Mouse (Mus musculus) stomach, embryonic 14.5 days (tissue): Measurements from ENCODE around the gene Pdzk1ip1. TPM values are rescaled to one million over a fixed set of nuclear protein-coding genes. Genes with fewer than 3 reads are reported as not detected.
A peak's percentile ranks its signal among the peaks of the same experiment; 100 is the strongest.

Experiments
- ATAC-seq: fragments of 200-750 bp; cut with Nextera tagmentation; 2 replicates; pipeline ENCODE4 v1.8.0; 2017; ENCODE audit warnings: low read depth, moderate TSS enrichment; ENCODE audit not compliant: insufficient number of reproducible peaks, insufficient read depth, low FRiP score
- H3K27ac ChIP-seq: fragments of 300-500 bp; sonication (generic); 2 replicates; pipeline ENCODE4 v1.5.1; 2014; ENCODE audit warnings: mild to moderate bottlenecking, low read length, moderate library complexity, mixed read lengths
- H3K27me3 ChIP-seq: fragments of 300-500 bp; sonication (generic); 2 replicates; pipeline ENCODE4 v1.6.1; 2014; ENCODE audit warnings: low read length, control low read depth, mixed read lengths; ENCODE audit not compliant: control insufficient read depth, insufficient read depth
- H3K36me3 ChIP-seq: fragments of 300-500 bp; sonication (generic); 2 replicates; pipeline ENCODE4 v1.6.1; 2014; ENCODE audit warnings: mild to moderate bottlenecking, control low read depth, low read length, moderate library complexity, mixed read lengths; ENCODE audit not compliant: control insufficient read depth, insufficient read depth
- H3K4me1 ChIP-seq: fragments of 300-500 bp; sonication (generic); 2 replicates; pipeline ENCODE4 v1.6.1; 2014; ENCODE audit warnings: low read length, control low read depth, mixed read lengths; ENCODE audit not compliant: control insufficient read depth, insufficient read depth
- H3K4me2 ChIP-seq: fragments of 300-500 bp; sonication (generic); replicated peaks from 2 replicates; pipeline ENCODE4 v1.6.1; 2014; ENCODE audit warnings: low read depth, low read length, control low read depth
- H3K4me3 ChIP-seq: fragments of 300-500 bp; sonication (generic); 2 replicates; pipeline ENCODE4 v1.5.1; 2014; ENCODE audit warnings: low read depth, low read length, control low read depth
- H3K9ac ChIP-seq: fragments of 300-500 bp; sonication (generic); replicated peaks from 2 replicates; pipeline ENCODE4 v1.6.1; 2014; ENCODE audit warnings: low read depth, mild to moderate bottlenecking, control low read depth, low read length, moderate library complexity, mixed read lengths
- H3K9me3 ChIP-seq: fragments of 300-500 bp; sonication (generic); 2 replicates; pipeline ENCODE4 v1.6.1; 2016; ENCODE audit warnings: low read depth, low read length, control low read depth; ENCODE audit not compliant: control insufficient read depth
- WGBS: fragments of 180-500 bp; shearing (Covaris S2); extraction: QIAGEN DNeasy Blood & Tissue Kit; methylation state at CpG from one replicate; pipeline ENCODE4 v1.1.7; 2014; 5-methylcytosine and 5-hydroxymethylcytosine counted together
- polyA plus RNA-seq: library from polyadenylated mRNA; unstranded; fragments of >200 nt; fragmentation: Nextera tagmentation; extraction: Ambion mirVana; gene quantifications from 2 replicates; pipeline ENCODE4 v1.2.1, GENCODE M21; 2014

Pdzk1ip1 gene
- polyA plus RNA-seq, 1 experiment from 2014 or later = 43.8 TPM

GRCm38 (mm10) chr4:115095671-115096434 is 7.3 kb downstream of the Pdzk1ip1 start:
- Histone ChIP-seq H3K4me1 (peaks cover 3% of the 10 kb centered on the region), H3K36me3 (no peaks in the 10 kb centered on the region), H3K9me3 (no peaks in the 10 kb centered on the region), H3K27me3 (no peaks in the 10 kb centered on the region), H3K4me2 (peak overlapping the region; percentile 71), H3K4me3 (peak overlapping the region; percentile 34), H3K9ac (no peak overlapping the region; the same call in 1 of the 2 replicates), H3K27ac (peak overlapping the region; percentile 81)
- peak; percentile 90 for ATAC-seq
- under 1% methylated on average over 31 of the region's 31 CpGs for WGBS

- peak overlapping the region; percentile 34; the same call in 1 of the 2 replicates for H3K4me3 ChIP-seq
- H3K4me2 ChIP-seq = peak overlapping the region; percentile 71
- H3K27ac ChIP-seq = peak overlapping the region; percentile 81
- H3K4me1 ChIP-seq = peaks cover 3% of the 10 kb centered on the region
- no peaks in the 10 kb centered on the region for H3K36me3 ChIP-seq
- H3K27me3 ChIP-seq = no peaks in the 10 kb centered on the region
- 0 out of 2 replicates have a peak overlapping the region, but pooled peaks have one; percentile 14 for H3K9ac ChIP-seq
- ATAC-seq = no peak
- H3K9me3 ChIP-seq = no peaks in the 10 kb centered on the region
- WGBS = 14% methylated on average over 11 of the region's 11 CpGs
Observed at GRCm38 (mm10) chr4:115096435-115097145, 8.1 kb downstream of the Pdzk1ip1 start.

GRCm38 (mm10) chr4:115097146-115097496 is 8.6 kb downstream of the Pdzk1ip1 start:
- H3K9me3 ChIP-seq = no peaks in the 10 kb centered on the region
- no peaks in the 10 kb centered on the region for H3K27me3 ChIP-seq
- no peak overlapping the region for H3K4me3 ChIP-seq
- WGBS = under 1% methylated on average over 6 of the region's 6 CpGs
- H3K9ac ChIP-seq = no peak overlapping the region
- no peak for ATAC-seq
- 0 out of 2 replicates have a peak overlapping the region, but pooled peaks have one; percentile 81 for H3K27ac ChIP-seq
- peak overlapping the region; percentile 19; the same call in 1 of the 2 replicates for H3K4me2 ChIP-seq
- H3K4me1 ChIP-seq = peaks cover 3% of the 10 kb centered on the region
- no peaks in the 10 kb centered on the region for H3K36me3 ChIP-seq

DNA sequence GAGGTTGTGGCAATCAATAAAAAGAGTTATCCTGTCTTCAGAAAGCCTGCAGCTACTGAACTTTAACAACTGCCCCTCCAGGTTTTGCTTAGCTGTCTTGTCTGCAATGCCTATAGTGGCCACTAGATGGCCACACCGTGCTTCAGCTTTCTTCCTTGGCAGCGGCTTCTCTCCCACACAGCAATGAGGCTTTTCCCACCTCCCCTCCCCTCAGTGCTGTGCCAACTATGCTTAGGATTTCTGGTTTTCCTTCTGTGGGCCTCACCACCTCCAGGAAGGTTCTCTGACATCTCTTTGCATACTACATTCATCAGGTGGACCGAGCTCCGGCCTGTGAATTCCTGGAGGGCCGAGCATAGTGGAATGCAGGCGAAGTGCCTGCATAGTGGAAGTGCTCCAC is 13.2 kb downstream of the Pdzk1ip1 start:
- Histone ChIP-seq H3K9ac (no peak overlapping the region), H3K4me1 (peaks cover 3% of the 10 kb centered on the region), H3K36me3 (no peaks in the 10 kb centered on the region), H3K27ac (no peak overlapping the region), H3K27me3 (no peaks in the 10 kb centered on the region), H3K4me2 (0 out of 2 replicates have a peak overlapping the region, but pooled peaks have one; percentile 10), H3K9me3 (no peaks in the 10 kb centered on the region), H3K4me3 (no peak overlapping the region)
- ATAC-seq = peak; percentile 49; the same call in 1 of the 2 replicates
- 30% methylated on average over 6 of the region's 6 CpGs for WGBS

GRCm38 (mm10) chr4:115103510-115103909 is 15.0 kb downstream of the Pdzk1ip1 start:
- Histone ChIP-seq H3K36me3 (no peaks in the 10 kb centered on the region), H3K4me3 (no peak overlapping the region), H3K27me3 (no peaks in the 10 kb centered on the region), H3K4me2 (no peak overlapping the region), H3K4me1 (no peaks in the 10 kb centered on the region), H3K9ac (no peak overlapping the region), H3K9me3 (no peaks in the 10 kb centered on the region), H3K27ac (no peak overlapping the region)
- 49% methylated on average over 4 of the region's 4 CpGs for WGBS
- no peak for ATAC-seq

DNA sequence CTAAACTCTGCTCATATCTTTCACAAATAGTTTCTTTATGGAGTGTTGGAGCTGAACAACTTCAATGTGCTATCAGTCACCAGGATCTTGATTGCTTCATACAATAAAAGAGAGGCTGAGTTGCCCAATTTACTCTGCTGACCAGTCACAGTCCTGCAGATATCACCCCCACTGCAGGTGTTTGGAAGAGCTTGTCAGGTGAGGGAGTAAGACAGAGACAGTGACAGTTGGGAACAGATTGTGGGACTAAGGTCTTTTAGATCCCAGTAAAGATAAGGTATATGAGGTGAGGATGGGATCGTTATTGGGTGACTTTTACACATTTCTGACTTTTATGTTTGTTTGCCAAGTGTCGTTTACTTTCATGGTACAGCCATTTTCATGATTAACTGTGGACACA is 22.7 kb downstream of the Pdzk1ip1 start:
- Histone ChIP-seq H3K27me3 (no peaks in the 10 kb centered on the region), H3K4me3 (no peak overlapping the region), H3K36me3 (no peaks in the 10 kb centered on the region), H3K9me3 (no peaks in the 10 kb centered on the region), H3K4me1 (no peaks in the 10 kb centered on the region), H3K9ac (no peak overlapping the region), H3K4me2 (no peak overlapping the region), H3K27ac (no peak overlapping the region)
- no peak for ATAC-seq
- 52% methylated on average over 2 of the region's 2 CpGs for WGBS

- ATAC-seq = no peak
- no peak overlapping the region for H3K27ac ChIP-seq
- WGBS = 21% methylated on average over 5 of the region's 5 CpGs
- no peaks in the 10 kb centered on the region for H3K27me3 ChIP-seq
- H3K4me3 ChIP-seq = no peak overlapping the region
- H3K4me2 ChIP-seq = no peak overlapping the region
- no peaks in the 10 kb centered on the region for H3K36me3 ChIP-seq
- H3K4me1 ChIP-seq = no peaks in the 10 kb centered on the region
- H3K9me3 ChIP-seq = no peaks in the 10 kb centered on the region
- H3K9ac ChIP-seq = no peak overlapping the region
Observed at GRCm38 (mm10) chr4:115113266-115113665, 24.8 kb downstream of the Pdzk1ip1 start.

- H3K9ac ChIP-seq = no peak overlapping the region
- no peak overlapping the region for H3K27ac ChIP-seq
- H3K4me1 ChIP-seq = no peaks in the 10 kb centered on the region
- ATAC-seq = no peak
- no peaks in the 10 kb centered on the region for H3K27me3 ChIP-seq
- H3K4me2 ChIP-seq = no peak overlapping the region
- no peak overlapping the region for H3K4me3 ChIP-seq
- H3K36me3 ChIP-seq = no peaks in the 10 kb centered on the region
- 89% methylated on average over 3 of the region's 3 CpGs for WGBS
- no peaks in the 10 kb centered on the region for H3K9me3 ChIP-seq
Observed at GRCm38 (mm10) chr4:115119642-115120041, 31.1 kb downstream of the Pdzk1ip1 start.
